Mouse (Mus musculus) lung, adult 18-20 months (tissue): Measurements from ENCODE around the gene Fam43b.

Experiments used
- DNase-seq, 2 experiments: peaks; one replicate each; pipeline ENCODE4 v3.0.0; 2022; ENCODE audit warnings: mixed read lengths in 2 of 2

Fam43b gene

GRCm38 (mm10) chr4:138393703-138394102 lies 2.6 kb downstream of the Fam43b start:
- DNase-seq = no peak

GRCm38 (mm10) chr4:138383789-138384188 lies 12.5 kb downstream of the Fam43b start:
- no peak for DNase-seq

GRCm38 (mm10) chr4:138382462-138382861 lies 13.9 kb downstream of the Fam43b start:
- no peak for DNase-seq

DNA sequence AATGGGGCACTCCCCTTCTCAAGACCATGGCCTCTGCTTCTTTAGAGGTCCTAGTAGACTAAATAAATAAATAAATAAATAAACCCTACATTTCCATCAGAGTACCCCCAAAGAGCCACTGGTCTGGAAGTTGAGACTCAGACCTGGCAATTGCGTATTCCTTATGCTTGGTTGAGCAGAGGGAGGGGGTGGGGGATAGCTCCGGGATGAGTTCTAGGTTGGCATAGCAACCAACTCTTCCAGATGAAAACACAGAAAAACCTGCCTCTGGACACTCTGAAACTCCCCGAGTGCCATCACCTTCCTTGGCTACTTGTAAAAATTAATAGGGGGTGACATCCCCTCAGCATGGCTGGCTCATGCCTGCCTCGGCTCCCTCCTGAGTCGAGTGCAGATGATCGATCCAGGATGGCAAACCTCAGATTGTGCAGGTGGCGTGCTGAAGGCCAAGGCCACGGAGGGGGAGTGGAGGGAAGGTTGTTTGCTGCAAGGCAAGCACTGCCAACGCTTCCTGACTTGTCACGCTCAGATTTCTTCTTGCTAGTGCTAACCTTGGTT lies 16.1 kb downstream of the Fam43b start:
- no peak for DNase-seq

- DNase-seq = peak; percentile 68 to 81
These were observed 17.1 kb downstream of the Fam43b start for GRCm38 (mm10) chr4:138379091-138379840.

GRCm38 (mm10) chr4:138377526-138377925 lies 18.8 kb downstream of the Fam43b start:
- DNase-seq = peak in 1 of 2 experiments; percentile 12

GRCm38 (mm10) chr4:138375117-138375516 lies 21.2 kb downstream of the Fam43b start:
- DNase-seq = no peak

DNA sequence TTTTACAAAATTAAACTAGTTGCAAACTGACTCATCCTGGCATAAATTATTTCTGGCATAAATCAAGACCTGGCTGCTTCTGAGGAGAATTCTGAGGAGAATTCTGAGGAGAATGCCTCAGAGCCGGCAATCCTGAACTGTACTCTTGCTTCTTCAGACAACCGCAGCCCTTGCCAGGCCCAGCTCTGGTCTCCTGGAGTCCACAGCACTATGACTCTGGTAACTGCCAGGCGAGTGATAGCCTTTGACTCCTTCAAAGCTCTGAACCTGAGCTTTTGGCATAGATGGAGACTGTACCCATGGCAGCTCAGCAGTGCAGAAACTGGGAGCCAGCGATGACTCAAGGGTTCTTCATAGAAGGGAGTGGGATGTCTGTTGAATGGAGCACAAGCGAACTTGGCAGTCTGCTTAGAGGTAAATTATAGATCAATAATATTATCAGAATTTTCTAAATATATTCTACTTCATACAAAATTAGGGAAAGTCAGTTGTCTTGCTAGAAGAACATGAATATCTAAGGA lies 25.3 kb downstream of the Fam43b start:
- DNase-seq = no peak

DNA sequence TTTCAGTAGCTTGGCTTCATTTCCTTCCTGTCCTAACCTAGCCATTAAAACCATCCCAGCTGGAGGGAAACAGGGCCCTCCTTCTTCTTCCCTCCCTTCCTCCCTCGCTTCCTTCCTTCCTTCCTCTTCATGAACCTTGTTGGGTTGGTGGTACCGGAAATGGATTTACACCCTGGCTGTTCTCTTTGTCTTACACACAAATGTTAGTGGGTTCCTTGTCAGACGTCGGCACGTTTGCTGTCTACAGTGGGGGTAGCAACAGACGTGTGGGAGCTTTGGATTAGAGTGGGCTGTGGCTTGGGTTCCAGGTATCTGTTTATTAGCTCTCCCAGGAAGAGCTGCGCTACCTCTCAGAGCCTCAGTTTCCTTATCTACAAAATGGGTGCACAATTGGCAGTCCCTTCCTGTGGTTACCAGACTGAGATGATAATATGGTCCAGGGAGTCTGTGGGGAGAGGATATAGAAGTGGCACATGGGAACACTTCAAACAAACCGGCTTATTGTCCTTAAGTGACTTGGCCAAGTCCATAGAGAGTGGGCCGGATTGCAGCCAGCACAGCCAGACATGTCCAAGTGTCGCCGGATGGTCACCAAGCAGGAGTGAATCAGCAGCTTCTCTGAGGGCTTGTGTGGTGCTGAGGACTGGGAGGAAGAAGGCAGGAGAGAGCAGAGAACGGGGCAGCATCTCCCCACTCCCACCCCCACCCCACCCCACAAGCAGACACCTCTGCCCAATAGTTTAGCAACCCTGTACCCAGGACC lies 27.6 kb downstream of the Fam43b start:
- DNase-seq = no peak

- peak; percentile 88 to 93 for DNase-seq
These were observed 28.5 kb downstream of the Fam43b start, which contains the start of gene Cda for GRCm38 (mm10) chr4:138367641-138368497. Gene Cda, minus strand, starts transcription at chr4:138367992.

DNA sequence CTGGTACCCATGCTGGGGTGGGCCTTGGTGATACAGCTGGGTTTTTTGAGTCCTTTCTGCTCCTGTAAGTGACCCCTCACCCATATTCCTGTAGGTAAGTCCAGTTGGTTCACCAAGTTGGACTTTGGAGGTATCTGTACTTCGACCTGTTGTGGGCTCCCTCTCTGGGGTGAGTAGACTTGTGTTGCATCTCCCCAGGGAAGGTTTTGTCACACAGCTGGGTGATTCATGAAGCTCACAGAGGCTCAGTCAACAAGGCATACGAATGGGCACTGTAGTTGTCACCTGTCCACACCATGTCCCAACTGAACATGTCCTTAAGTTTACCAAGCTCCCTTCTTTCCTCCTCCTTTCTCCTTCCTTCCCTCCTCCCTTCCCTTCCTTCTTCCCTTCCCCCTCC lies 29.8 kb downstream of the Fam43b start:
- no peak for DNase-seq

DNA sequence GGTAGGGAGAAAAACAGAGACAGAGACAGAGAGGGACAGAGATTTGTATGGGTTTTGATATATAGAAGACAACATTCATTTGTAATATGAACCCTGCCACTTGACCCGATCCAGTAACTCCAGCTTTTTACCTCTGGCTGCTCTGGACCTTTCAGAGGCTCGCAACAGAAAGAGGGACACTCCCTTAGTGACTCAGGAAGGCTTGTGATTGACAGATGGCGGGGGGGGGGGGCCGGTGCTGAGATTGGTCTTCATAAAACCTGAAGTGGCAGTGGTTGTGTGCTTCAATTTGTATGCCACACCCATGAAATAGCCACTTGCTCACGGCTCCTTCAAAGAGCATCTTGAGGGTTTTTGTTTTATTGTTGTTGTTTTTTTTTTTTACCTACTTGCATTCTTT lies 32.8 kb downstream of the Fam43b start:
- no peak for DNase-seq

GRCm38 (mm10) chr4:138362883-138363282 lies 33.4 kb downstream of the Fam43b start:
- DNase-seq = no peak

GRCm38 (mm10) chr4:138361370-138361821 lies 34.9 kb downstream of the Fam43b start:
- no peak for DNase-seq

GRCm38 (mm10) chr4:138358176-138358575 lies 38.2 kb downstream of the Fam43b start:
- no peak for DNase-seq

- peak; percentile 41 to 51 for DNase-seq
These were observed 39.8 kb downstream of the Fam43b start for GRCm38 (mm10) chr4:138356551-138356950.

DNA sequence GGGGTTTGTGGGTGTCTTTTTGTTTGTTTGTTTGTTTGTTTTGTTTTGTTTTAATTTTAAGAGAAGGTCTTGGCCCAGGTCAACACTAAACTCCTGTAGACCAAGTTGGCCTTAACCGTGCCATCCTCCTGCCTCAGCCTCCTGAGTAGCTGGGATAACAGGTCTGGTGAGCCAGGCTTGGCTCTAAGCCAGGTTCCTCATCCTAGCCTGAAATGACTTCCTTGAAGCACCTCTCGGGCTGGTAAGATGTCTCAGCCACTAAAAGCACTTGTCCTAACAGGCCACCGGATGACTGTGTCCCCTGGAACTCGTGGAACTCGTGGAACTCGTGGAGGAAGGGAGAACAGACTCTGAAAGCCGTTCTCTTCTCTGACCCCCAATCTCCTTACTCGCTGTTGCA lies 40.2 kb downstream of the Fam43b start:
- DNase-seq = peak; percentile 32 to 40

DNA sequence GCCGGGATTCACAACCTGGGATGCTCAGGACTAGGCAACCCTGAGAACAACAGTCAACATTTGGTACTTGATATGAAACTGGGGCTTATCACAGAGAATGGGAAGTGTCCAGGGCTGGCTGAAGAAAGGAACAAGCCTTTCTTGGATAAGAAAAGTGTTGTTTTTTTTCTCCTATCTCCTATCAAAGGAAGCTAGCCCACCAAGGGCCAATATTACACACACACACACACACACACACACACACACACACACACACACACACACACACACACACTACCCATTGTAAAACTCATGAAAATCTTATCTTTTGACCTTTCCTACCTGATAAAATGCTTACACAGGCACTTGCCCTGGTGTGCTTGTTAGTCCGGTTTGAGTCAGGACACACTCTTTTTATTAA lies 40.8 kb downstream of the Fam43b start:
- DNase-seq = no peak

DNA sequence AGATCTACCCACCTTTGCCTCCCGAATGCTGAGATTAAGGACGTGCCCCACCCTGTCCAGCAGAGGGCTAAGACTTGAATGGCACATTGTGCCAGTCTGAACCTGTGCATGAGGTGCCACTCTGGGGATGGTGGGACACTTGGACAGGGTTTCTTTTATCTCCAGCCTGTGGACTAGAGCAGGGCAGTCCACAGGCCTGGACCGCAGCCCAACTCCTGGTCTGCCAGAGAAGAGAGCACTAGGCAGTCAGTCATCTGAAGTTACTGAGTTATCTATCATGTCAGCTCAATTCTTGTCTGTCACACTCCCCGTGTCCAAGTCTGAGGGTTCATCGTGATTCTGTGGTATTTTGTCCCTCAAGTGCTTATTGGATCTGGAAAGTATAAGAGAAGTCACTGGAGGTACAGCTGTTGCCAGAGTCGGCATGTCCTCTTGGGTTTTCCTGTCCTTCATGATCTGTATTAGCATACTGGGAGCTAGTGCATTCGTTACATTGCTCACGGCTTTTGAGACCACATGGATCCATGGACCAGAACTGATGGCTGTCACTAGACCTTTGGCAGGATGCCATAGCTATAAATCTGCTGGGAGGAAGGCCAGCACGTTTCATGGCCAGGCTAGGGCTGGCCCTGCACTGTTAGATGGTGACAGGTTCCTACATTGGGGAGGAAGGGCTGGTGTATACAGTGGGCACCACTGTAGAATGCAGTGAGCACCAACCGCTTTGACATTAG lies 42.7 kb downstream of the Fam43b start:
- DNase-seq = no peak

GRCm38 (mm10) chr4:138352692-138353091 lies 43.6 kb downstream of the Fam43b start:
- DNase-seq = no peak

DNA sequence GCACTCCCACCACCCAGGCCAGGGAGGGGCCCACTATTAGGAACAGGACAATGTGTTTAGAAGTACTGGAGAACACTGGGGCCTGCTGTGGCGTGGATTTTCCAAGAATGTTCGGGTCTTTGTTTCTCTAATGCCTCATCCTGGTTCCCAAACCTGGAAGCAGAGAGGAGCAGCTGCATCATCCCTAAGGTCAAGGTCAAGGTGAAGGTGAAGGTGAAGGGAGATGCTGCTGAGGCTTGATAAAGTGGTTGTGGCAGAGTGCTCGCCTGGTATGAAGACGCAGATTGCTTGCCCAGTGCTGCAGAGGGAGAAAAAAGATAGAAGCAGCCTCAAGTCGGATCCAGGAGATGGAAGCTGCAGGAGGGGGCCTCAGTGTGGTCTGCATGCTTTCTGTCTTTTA lies 44.5 kb downstream of the Fam43b start:
- no peak for DNase-seq

GRCm38 (mm10) chr4:138348716-138349115 lies 47.6 kb downstream of the Fam43b start:
- no peak for DNase-seq
